Comparison of ENCODE assay signal across 9 mouse cellular contexts in genomic region chr6:52256956-52257355, GRCm38 (mm10). TPM values are rescaled to one million over a fixed set of nuclear protein-coding genes. Genes with fewer than 3 reads are reported as not detected.
DNase-seq lines count a peak whose midpoint lies in the region; ATAC-seq and TF ChIP-seq lines count a peak whose summit lies in the region.
"Had no signal": no experiment of that assay in that cellular context is flagged by ENCODE, and none has a peak within 500 bp of the region (broad histone marks: within the 10 kb centered on the region; RNA-seq: fewer than 3 reads in every experiment).

No protein-coding gene starts in this region.

- no peak overlapping the region for H3K9ac ChIP-seq in heart, embryonic 12.5 days
- H3K9ac ChIP-seq in heart, adult 2 months (ENCODE audit: low read depth, low read length), result no peak overlapping the region
- H3K9ac ChIP-seq: lung, embryonic 15.5 days had no signal

- H3K36me3 ChIP-seq in heart, embryonic 12.5 days, result no peaks in the 10 kb centered on the region
- H3K36me3 ChIP-seq in heart, adult 2 months (ENCODE audit: control insufficient read depth, insufficient read depth, low read length), result no peaks in the 10 kb centered on the region
- H3K36me3 ChIP-seq: lung, embryonic 15.5 days had no signal

- peak; percentile 93 for TF ChIP-seq CTCF in heart, adult 2 months (IDR thresholded peaks at IDR 0.05)

- no peak overlapping the region for H3K4me2 ChIP-seq in heart, embryonic 12.5 days
- H3K4me2 ChIP-seq: lung, embryonic 15.5 days had no signal

- no peak for TF ChIP-seq POLR2A in heart, adult 2 months (IDR thresholded peaks at IDR 0.05; ENCODE audit: insufficient read depth, low read depth, low read length)

- TF ChIP-seq EP300 in heart, adult 2 months (IDR thresholded peaks at IDR 0.05; ENCODE audit: insufficient read depth, low read depth, low read length), result 0 out of 2 replicates have a peak, but pooled peaks have one; percentile 64

- H3K4me1 ChIP-seq in heart, embryonic 12.5 days (replicated peaks), result peaks cover 17% of the 10 kb centered on the region; the same call in 1 of the 2 replicates
- no peaks in the 10 kb centered on the region; the same call in 1 of the 2 replicates for H3K4me1 ChIP-seq in heart, adult 2 months (ENCODE audit: control insufficient read depth, insufficient read depth, low read length)

- no peaks in the 10 kb centered on the region for H3K9me3 ChIP-seq in heart, embryonic 12.5 days (replicated peaks)
- H3K9me3 ChIP-seq: lung, embryonic 15.5 days had no signal

- ATAC-seq in heart, embryonic 12.5 days (ENCODE audit: insufficient number of reproducible peaks, low FRiP score), result no peak
- peak; percentile 80 for ATAC-seq in megakaryocyte progenitor cell, adult 5-6 weeks (replicated peaks; ENCODE audit: poor library complexity)

- DNase-seq in heart, adult 18-20 months, result peak; percentile 76 to 95
- peak; percentile 85 for DNase-seq in ES-CJ7 (ENCODE audit: low read depth, low spot score)
- DNase-seq in cerebellum, adult 9-11 months, result peak; percentile 33
- DNase-seq in heart, adult 2 months, result peak; percentile 78 to 88
- peak; percentile 62 to 89 for DNase-seq in layer of hippocampus, postnatal 25 days (ENCODE audit: extremely low spot score in 1 of 2, low spot score in 1 of 2)
- DNase-seq in thymus, postnatal 10 days (ENCODE audit: low spot score in 2 of 2), result peak; percentile 64 to 90

- peaks cover 77% of the 10 kb centered on the region for H3K27me3 ChIP-seq in heart, embryonic 12.5 days (replicated peaks)
- peaks cover 37% of the 10 kb centered on the region for H3K27me3 ChIP-seq in heart, adult 2 months (ENCODE audit: control insufficient read depth, insufficient read depth, low read length)

- H3K27ac ChIP-seq in heart, embryonic 12.5 days (ENCODE audit: poor library complexity, severe bottlenecking), result no peak overlapping the region
- no peak overlapping the region for H3K27ac ChIP-seq in heart, adult 2 months
- H3K27ac ChIP-seq: lung, embryonic 15.5 days had no signal

- WGBS in heart, embryonic 12.5 days, result under 1% methylated on average over 6 of the region's 6 CpGs
- WGBS in heart, adult 2 months, result 2% methylated on average over 6 of the region's 6 CpGs

- H3K4me3 ChIP-seq in heart, embryonic 12.5 days, result no peak overlapping the region
- H3K4me3 ChIP-seq in heart, adult 2 months, result no peak overlapping the region
- H3K4me3 ChIP-seq: lung, embryonic 15.5 days had no signal

- H3K79me2 ChIP-seq in heart, adult 2 months (replicated peaks; ENCODE audit: control insufficient read depth, insufficient read depth, low read length), result no peaks in the 10 kb centered on the region

- intact Hi-C loops in heart, adult 2 months (cut with DNase I), result loop anchor here (1.0 to 5.0 kb wide), 7 partner anchors 320 to 885 kb away; no protein-coding TSS in a partner anchor

RNA-seq across cellular contexts. Expression of gene Hoxa13, which starts 3.7 kb away (rescaled TPM):
- total RNA-seq in heart, adult 18-20 months (2021), result not detected
- polyA plus RNA-seq in heart, embryonic 12.5 days (2016; fragmentation: Nextera tagmentation; extraction: Ambion mirVana), result 0.10 TPM in 1 of 2 replicates, not detected in the other
- total RNA-seq in heart, adult 2 months (2021), result not detected
- not detected in 2 replicates for polyA plus RNA-seq in heart, adult 2 months (2012; rRNA removed)
- total RNA-seq in layer of hippocampus, postnatal 25 days (2021), result not detected
- total RNA-seq in megakaryocyte progenitor cell, adult 5-6 weeks (2015), result not detected in 2 replicates
- not detected in 2 replicates for total RNA-seq in megakaryocyte progenitor cell, adult 5-6 weeks (2017)
- polyA plus RNA-seq: lung, embryonic 15.5 days had no signal

RNA-seq across cellular contexts. Expression of gene Hoxa11, which starts 11.3 kb away (rescaled TPM):
- not detected for total RNA-seq in heart, adult 18-20 months (2021)
- 0.09 TPM in 1 of 2 replicates, not detected in the other for polyA plus RNA-seq in heart, embryonic 12.5 days (2016; fragmentation: Nextera tagmentation; extraction: Ambion mirVana)
- not detected for total RNA-seq in heart, adult 2 months (2021)
- not detected in 2 replicates for polyA plus RNA-seq in heart, adult 2 months (2012; rRNA removed)
- not detected for total RNA-seq in layer of hippocampus, postnatal 25 days (2021)
- total RNA-seq in megakaryocyte progenitor cell, adult 5-6 weeks (2015), result not detected in 2 replicates
- total RNA-seq in megakaryocyte progenitor cell, adult 5-6 weeks (2017), result 0.10 TPM in 1 of 2 replicates, not detected in the other
- polyA plus RNA-seq: lung, embryonic 15.5 days had no signal

RNA-seq across cellular contexts. Expression of gene Hoxa10, which starts 16.3 kb away (rescaled TPM):
- total RNA-seq in heart, adult 18-20 months (2021), result not detected
- 0.31 and 0.60 TPM in 2 replicates for polyA plus RNA-seq in heart, embryonic 12.5 days (2016; fragmentation: Nextera tagmentation; extraction: Ambion mirVana)
- not detected for total RNA-seq in heart, adult 2 months (2021)
- polyA plus RNA-seq in heart, adult 2 months (2012; rRNA removed), result not detected in 2 replicates
- total RNA-seq in layer of hippocampus, postnatal 25 days (2021), result not detected
- 0.12 and 0.24 TPM in 2 replicates for total RNA-seq in megakaryocyte progenitor cell, adult 5-6 weeks (2015)
- total RNA-seq in megakaryocyte progenitor cell, adult 5-6 weeks (2017), result 0.30 TPM in 1 of 2 replicates, not detected in the other

RNA-seq across cellular contexts. Expression of gene Hoxa9, which starts 26.1 kb away (rescaled TPM):
- not detected for total RNA-seq in heart, adult 18-20 months (2021)
- 0.48 and 0.54 TPM in 2 replicates for polyA plus RNA-seq in heart, embryonic 12.5 days (2016; fragmentation: Nextera tagmentation; extraction: Ambion mirVana)
- not detected for total RNA-seq in heart, adult 2 months (2021)
- polyA plus RNA-seq in heart, adult 2 months (2012; rRNA removed), result 0.04 and 0.06 TPM in 2 replicates
- not detected for total RNA-seq in layer of hippocampus, postnatal 25 days (2021)
- 8.1 and 10.7 TPM in 2 replicates for total RNA-seq in megakaryocyte progenitor cell, adult 5-6 weeks (2015)
- 23.4 and 24.9 TPM in 2 replicates for total RNA-seq in megakaryocyte progenitor cell, adult 5-6 weeks (2017)

RNA-seq across cellular contexts. Expression of gene Hoxa7, which starts 35.3 kb away (rescaled TPM):
- under 1 TPM in 1 of 2 experiments, not detected in 1; 0.59 TPM for total RNA-seq in heart, adult 18-20 months (2021)
- polyA plus RNA-seq in heart, embryonic 12.5 days (2016; fragmentation: Nextera tagmentation; extraction: Ambion mirVana), result 0.44 TPM in 1 of 2 replicates, not detected in the other
- total RNA-seq in heart, adult 2 months (2021), result under 1 TPM; 0.25 to 0.50 TPM
- 0.26 and 0.31 TPM in 2 replicates for polyA plus RNA-seq in heart, adult 2 months (2012; rRNA removed)
- not detected for total RNA-seq in layer of hippocampus, postnatal 25 days (2021)
- 11.4 and 15.7 TPM in 2 replicates for total RNA-seq in megakaryocyte progenitor cell, adult 5-6 weeks (2015)
- total RNA-seq in megakaryocyte progenitor cell, adult 5-6 weeks (2017), result 5.5 and 8.2 TPM in 2 replicates

Comparison
In these comparisons a context has a peak if more than half of its experiments do, and no peak if none do; other contexts are left out.
1. DNase-seq: peak in every context shown above with its lines; median percentile 86 in heart, adult 18-20 months; 85 in ES-CJ7; 83 in heart, adult 2 months; 77 in thymus, postnatal 10 days; 76 in layer of hippocampus, postnatal 25 days; 33 in cerebellum, adult 9-11 months.